Mouse (Mus musculus) lung, embryonic 14.5 days (tissue): ENCODE results near the gene Atrx. TPM values are rescaled to one million over a fixed set of nuclear protein-coding genes. Genes with fewer than 3 reads are reported as not detected.

ENCODE experiments used
- ATAC-seq: fragments of 200-750 bp; cut with Nextera tagmentation; 2 replicates; pipeline ENCODE4 v1.8.0; 2017; ENCODE audit warnings: mild to moderate bottlenecking, moderate TSS enrichment, moderate library complexity; ENCODE audit not compliant: insufficient read depth
- DNase-seq: peaks from one replicate; pipeline ENCODE4 v3.0.0-alpha.2; 2015
- H3K27ac ChIP-seq: fragments of 300-500 bp; sonication (generic); 2 replicates; pipeline ENCODE4 v1.5.1; 2014; ENCODE audit warnings: low read depth, mild to moderate bottlenecking, moderate library complexity
- H3K27me3 ChIP-seq: fragments of 300-500 bp; sonication (generic); 2 replicates; pipeline ENCODE4 v1.6.1; 2014; ENCODE audit warnings: low read length, control low read depth; ENCODE audit not compliant: insufficient read depth
- H3K36me3 ChIP-seq: fragments of 300-500 bp; sonication (generic); 2 replicates; pipeline ENCODE4 v1.6.1; 2014; ENCODE audit warnings: control low read depth; ENCODE audit not compliant: insufficient read depth
- H3K4me1 ChIP-seq: fragments of 300-500 bp; sonication (generic); 2 replicates; pipeline ENCODE4 v1.6.1; 2014; ENCODE audit warnings: antibody characterized with exemption, control low read depth; ENCODE audit not compliant: insufficient read depth
- H3K4me2 ChIP-seq: fragments of 300-500 bp; sonication (generic); 2 replicates; pipeline ENCODE4 v1.6.1; 2014; ENCODE audit warnings: mild to moderate bottlenecking
- H3K4me3 ChIP-seq: fragments of 300-500 bp; sonication (generic); 2 replicates; pipeline ENCODE4 v1.5.1; 2014; ENCODE audit warnings: low read depth, low read length
- H3K9ac ChIP-seq: fragments of 300-500 bp; sonication (generic); 2 replicates; pipeline ENCODE4 v1.6.1; 2014
- H3K9me3 ChIP-seq: fragments of 300-500 bp; sonication (generic); 2 replicates; pipeline ENCODE4 v1.6.1; 2016; ENCODE audit warnings: low read depth, low read length, control low read depth
- CTCF ChIP-seq: IDR thresholded peaks from 2 replicates; pipeline ENCODE4 v1.5.1; 2016; ENCODE audit warnings: antibody characterized with exemption, low read depth
- WGBS: fragments of 180-500 bp; shearing (Covaris S2); extraction: QIAGEN DNeasy Blood & Tissue Kit; methylation state at CpG from one replicate; pipeline ENCODE4 v1.1.7; 2014; 5-methylcytosine and 5-hydroxymethylcytosine counted together
- polyA plus RNA-seq: library from polyadenylated mRNA; unstranded; fragments of >200 nt; fragmentation: Nextera tagmentation; extraction: Ambion mirVana; gene quantifications from 2 replicates; pipeline ENCODE4 v1.2.1, GENCODE M21; 2014

Atrx gene
- polyA plus RNA-seq, 1 experiment from 2014 or later, result 202 TPM

DNA sequence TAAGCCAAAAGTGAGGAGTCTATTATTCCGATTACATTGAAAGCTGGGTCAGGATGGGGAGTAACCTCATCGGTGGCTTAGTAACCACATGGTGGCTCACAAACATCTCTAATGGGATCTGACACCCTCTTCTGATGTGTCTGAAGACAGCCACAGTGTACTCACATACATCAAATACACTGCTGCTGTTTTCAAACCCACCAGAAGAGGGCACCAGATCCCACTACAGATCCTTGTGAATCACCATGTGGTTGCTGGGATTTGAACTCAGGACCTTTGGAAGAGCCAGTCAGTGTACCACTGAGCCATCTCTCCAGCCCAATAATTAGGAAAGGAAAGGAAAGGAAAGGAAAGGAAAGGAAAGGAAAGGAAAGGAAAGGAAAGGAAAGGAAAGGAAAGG, 7.8 kb downstream of the Atrx start:
- peak; percentile 34 for DNase-seq
- H3K4me2 ChIP-seq, result no peak overlapping the region
- no peaks in the 10 kb centered on the region for H3K4me1 ChIP-seq
- WGBS, result 73% methylated on average over 2 of the region's 2 CpGs
- peak; percentile 34; the same call in 1 of the 2 replicates for TF ChIP-seq CTCF
- H3K36me3 ChIP-seq, result no peaks in the 10 kb centered on the region
- H3K9ac ChIP-seq, result no peak overlapping the region
- no peaks in the 10 kb centered on the region for H3K27me3 ChIP-seq
- no peaks in the 10 kb centered on the region for H3K9me3 ChIP-seq
- H3K4me3 ChIP-seq, result no peak overlapping the region
- ATAC-seq, result no peak
- H3K27ac ChIP-seq, result no peak overlapping the region

DNA sequence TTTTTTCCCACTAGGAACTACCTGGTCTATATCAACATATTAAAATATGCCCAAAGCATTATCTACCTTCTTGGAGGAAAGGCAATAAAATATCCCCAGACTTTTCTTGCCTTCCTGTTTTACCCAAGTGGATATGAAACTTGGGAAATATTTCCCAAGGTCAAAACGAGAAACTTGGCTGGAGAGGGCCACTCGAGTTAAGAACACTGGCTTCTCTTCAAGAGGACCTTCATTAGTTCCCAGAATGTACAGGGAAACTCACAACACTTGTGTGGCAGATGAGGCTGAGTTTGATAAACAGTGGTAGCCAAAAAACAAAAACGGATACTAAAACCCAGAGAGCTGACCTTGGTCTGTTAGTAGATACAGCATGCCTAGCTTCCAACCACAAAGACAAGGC, 17.5 kb downstream of the Atrx start:
- Histone ChIP-seq H3K9me3 (no peaks in the 10 kb centered on the region), H3K27me3 (no peaks in the 10 kb centered on the region), H3K27ac (no peak overlapping the region), H3K4me1 (no peaks in the 10 kb centered on the region), H3K4me3 (no peak overlapping the region), H3K4me2 (no peak overlapping the region), H3K9ac (no peak overlapping the region), H3K36me3 (no peaks in the 10 kb centered on the region)
- no peak for DNase-seq
- no peak for ATAC-seq
- WGBS, result 67% methylated on average over 3 of the region's 3 CpGs
- no peak for TF ChIP-seq CTCF

DNA sequence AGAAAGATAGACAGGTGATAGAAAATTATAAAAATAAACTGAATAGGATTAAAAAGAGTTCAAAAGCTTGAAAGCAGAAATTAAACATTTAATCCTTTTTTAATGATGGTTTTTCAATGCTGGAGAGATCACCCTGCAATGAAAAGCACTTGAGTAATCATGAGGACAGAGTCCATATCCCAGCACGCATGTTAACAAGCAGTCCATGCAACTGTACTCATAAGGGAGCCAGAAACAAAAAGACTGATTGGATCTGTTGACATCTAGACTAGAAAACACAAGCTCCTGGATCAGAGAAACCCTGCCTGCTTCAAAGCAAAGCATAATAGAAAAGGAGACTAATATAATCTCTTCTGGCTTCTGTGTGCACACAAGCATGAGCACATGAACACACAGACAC, 27.6 kb downstream of the Atrx start:
- Histone ChIP-seq H3K36me3 (no peaks in the 10 kb centered on the region), H3K4me1 (no peaks in the 10 kb centered on the region), H3K4me2 (no peak overlapping the region), H3K27ac (no peak overlapping the region), H3K4me3 (no peak overlapping the region), H3K9me3 (no peaks in the 10 kb centered on the region), H3K27me3 (no peaks in the 10 kb centered on the region), H3K9ac (no peak overlapping the region)
- TF ChIP-seq CTCF, result no peak
- no peak for DNase-seq
- 84% methylated on average over 1 of the region's 1 CpGs for WGBS
- ATAC-seq, result no peak

DNA sequence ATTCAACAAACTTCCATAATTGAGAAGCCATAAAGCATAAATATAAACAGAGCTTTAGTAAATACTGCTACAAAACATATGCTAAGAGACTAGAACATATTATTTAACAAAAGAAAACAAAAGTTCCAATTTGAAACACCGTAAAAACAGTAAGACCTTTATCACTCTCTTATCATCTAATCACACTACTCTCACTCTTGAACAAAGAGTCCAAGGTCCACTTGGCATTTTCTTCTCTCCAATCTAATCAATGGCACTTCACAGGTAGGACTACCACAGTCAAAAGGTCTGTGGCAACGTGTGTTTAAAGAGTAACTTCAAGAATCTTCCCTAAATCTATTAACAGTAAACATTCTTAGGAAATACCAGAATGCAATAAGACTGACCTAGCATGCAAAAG, 42.3 kb downstream of the Atrx start:
- TF ChIP-seq CTCF, result no peak
- DNase-seq, result no peak
- Histone ChIP-seq H3K4me1 (no peaks in the 10 kb centered on the region), H3K27me3 (no peaks in the 10 kb centered on the region), H3K27ac (no peak overlapping the region), H3K36me3 (0 out of 2 replicates have a peak, but pooled peaks cover 3% of the 10 kb centered on the region), H3K9me3 (no peaks in the 10 kb centered on the region), H3K4me2 (no peak overlapping the region), H3K4me3 (no peak overlapping the region), H3K9ac (no peak overlapping the region)
- no peak for ATAC-seq
- 68% methylated on average over 2 of the region's 2 CpGs for WGBS

DNA sequence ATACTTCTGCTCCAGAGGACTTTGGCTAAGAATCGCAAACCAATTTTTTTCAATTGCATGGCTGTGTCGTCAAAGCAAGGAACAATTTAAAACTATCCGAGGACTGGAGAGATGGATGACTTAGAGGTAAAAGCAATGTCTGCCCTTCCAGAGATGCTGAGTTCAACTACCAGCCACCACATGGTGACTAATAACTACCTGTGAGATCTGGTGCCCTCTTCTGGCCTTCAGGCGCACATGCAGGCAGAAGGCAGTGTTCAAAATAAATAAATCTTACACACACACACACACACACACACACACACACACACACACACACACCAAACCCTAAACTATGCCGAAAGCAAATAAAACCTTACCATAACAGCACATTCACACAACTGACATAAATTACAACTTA, 64.8 kb downstream of the Atrx start:
- Histone ChIP-seq H3K27me3 (no peaks in the 10 kb centered on the region), H3K36me3 (0 out of 2 replicates have a peak, but pooled peaks cover 6% of the 10 kb centered on the region), H3K4me3 (no peak overlapping the region), H3K4me2 (no peak overlapping the region), H3K4me1 (no peaks in the 10 kb centered on the region), H3K9ac (no peak overlapping the region), H3K27ac (no peak overlapping the region), H3K9me3 (no peaks in the 10 kb centered on the region)
- TF ChIP-seq CTCF, result peak; percentile 44
- ATAC-seq, result no peak
- WGBS, result 79% methylated on average over 5 of the region's 5 CpGs
- peak; percentile 26 for DNase-seq

DNA sequence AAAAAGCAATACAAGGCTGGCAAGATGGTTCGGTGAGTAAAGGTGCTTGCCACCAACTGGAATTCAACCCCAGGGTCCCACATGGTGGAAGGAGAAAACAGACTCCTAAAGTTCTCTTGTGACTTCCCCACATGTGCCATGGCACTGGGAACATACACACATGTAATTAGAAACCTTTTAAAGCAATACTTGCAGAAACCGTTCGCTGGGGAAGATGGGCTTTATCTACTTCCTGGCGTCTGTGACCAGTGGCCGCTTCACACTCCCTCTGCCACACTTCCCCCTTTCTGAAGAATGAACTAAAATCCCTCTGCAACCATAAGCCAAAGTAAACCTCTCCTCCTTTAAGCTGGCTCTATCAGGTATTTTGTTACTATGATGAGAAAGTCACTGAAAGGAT, 104.7 kb downstream of the Atrx start:
- H3K4me2 ChIP-seq, result no peak overlapping the region
- WGBS, result 69% methylated on average over 5 of the region's 5 CpGs
- no peaks in the 10 kb centered on the region for H3K9me3 ChIP-seq
- H3K9ac ChIP-seq, result no peak overlapping the region
- H3K4me3 ChIP-seq, result no peak overlapping the region
- no peaks in the 10 kb centered on the region for H3K27me3 ChIP-seq
- ATAC-seq (no peak), DNase-seq (no peak)
- no peaks in the 10 kb centered on the region for H3K4me1 ChIP-seq
- peaks cover 30% of the 10 kb centered on the region; the same call in 1 of the 2 replicates for H3K36me3 ChIP-seq
- TF ChIP-seq CTCF, result no peak
- no peak overlapping the region for H3K27ac ChIP-seq

DNA sequence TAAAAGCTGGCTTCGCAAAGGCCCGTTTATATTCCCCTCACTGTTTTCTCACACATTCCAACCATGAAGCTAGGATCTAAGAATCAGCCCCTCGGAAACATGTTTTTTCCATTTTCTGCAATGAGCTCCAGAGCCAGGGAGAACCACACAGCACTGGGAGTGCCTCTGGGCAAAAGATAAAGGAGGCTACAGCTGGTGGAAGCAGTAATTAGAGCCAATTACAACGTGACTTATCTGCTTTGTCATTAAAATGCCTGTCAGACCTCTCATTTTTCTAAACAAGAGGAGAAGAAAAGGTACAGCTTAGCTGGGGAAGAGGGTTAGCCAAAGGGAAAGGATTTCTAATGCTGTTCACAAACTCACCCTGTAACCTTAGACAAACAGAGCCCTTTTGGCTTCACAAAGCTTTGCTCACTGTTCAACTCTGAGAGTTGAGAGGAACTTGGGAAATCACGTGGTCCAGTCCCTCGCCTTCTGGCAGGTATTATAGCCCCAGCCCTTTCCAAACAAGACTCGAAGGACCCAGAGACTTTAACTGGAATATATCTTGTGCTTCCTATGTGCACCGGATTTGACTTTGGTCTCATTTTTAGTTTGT, 134.3 kb downstream of the Atrx start:
- H3K27ac ChIP-seq, result no peak overlapping the region
- ATAC-seq (peak; percentile 41; the same call in 1 of the 2 replicates), DNase-seq (peak; percentile 4)
- H3K27me3 ChIP-seq, result no peaks in the 10 kb centered on the region
- H3K36me3 ChIP-seq, result no peaks in the 10 kb centered on the region
- H3K4me2 ChIP-seq, result no peak overlapping the region
- H3K9ac ChIP-seq, result no peak overlapping the region
- WGBS, result 53% methylated on average over 8 of the region's 8 CpGs
- H3K4me3 ChIP-seq, result no peak overlapping the region
- no peak for TF ChIP-seq CTCF
- H3K9me3 ChIP-seq, result no peaks in the 10 kb centered on the region
- H3K4me1 ChIP-seq, result no peaks in the 10 kb centered on the region
